Mouse (Mus musculus): ENCODE measurements at regions not wholly inside any gene's neighbourhood (a gene's known extent, or its start where the extent isn't known, plus 50 kb on each side); places are given as distances from the start of the nearest gene placed in this dataset.

- Histone ChIP-seq H3K9ac (ENCODE audit: insufficient read depth, low read depth, low read length, poor library complexity, severe bottlenecking) (no peak overlapping the region), H3K27ac (ENCODE audit: insufficient read depth, low read depth, low read length, poor library complexity, severe bottlenecking) (no peak overlapping the region), H3K36me3 (ENCODE audit: control insufficient read depth, insufficient read depth, low read length, poor library complexity, severe bottlenecking) (no peaks in the 10 kb centered on the region), H3K4me3 (ENCODE audit: insufficient read depth in 1 of 2, low read depth in 1 of 2, low read length in 2 of 2, poor library complexity in 1 of 2, severe bottlenecking in 1 of 2) (no peak overlapping the region), H3K4me1 (ENCODE audit: control insufficient read depth in 2 of 2, insufficient read depth in 2 of 2, low read length in 2 of 2, poor library complexity in 1 of 2) (peaks cover 0 to 18% of the 10 kb centered on the region in 2 experiments; a peak in 2 of 4 replicates), H3K9me3 (ENCODE audit: control insufficient read depth, insufficient read depth, low read depth, low read length) (no peaks in the 10 kb centered on the region)
- no peak for DNase-seq (ENCODE audit: low read depth, low spot score)
- in situ Hi-C loops (cut with MboI; ENCODE audit: low sequenced_read_pairs in 2 of 2, unreplicated experiment in 2 of 2): no loop called here
- TF ChIP-seq HCFC1 (IDR thresholded peaks at IDR 0.05; ENCODE audit: borderline replicate concordance, insufficient read depth, low read length) (no peak), MAFK (IDR thresholded peaks at IDR 0.05; ENCODE audit: insufficient read depth, low read depth, low read length) (no peak), ZC3H11A (IDR thresholded peaks at IDR 0.05; ENCODE audit: borderline replicate concordance, low read depth, low read length) (no peak), ZNF384 (IDR thresholded peaks at IDR 0.05; ENCODE audit: low read depth, low read length) (no peak), CHD2 (IDR thresholded peaks at IDR 0.05; ENCODE audit: low read depth, low read length) (no peak)
Measured at GRCm38 (mm10) chr5:111635092-111635491, 98.6 kb upstream of the Gm26897 start.

GRCm38 (mm10) chr5:111636969-111637368, 96.8 kb upstream of the Gm26897 start:
- no peaks in the 10 kb centered on the region for H3K36me3 ChIP-seq (ENCODE audit: control insufficient read depth, insufficient read depth, low read length, poor library complexity, severe bottlenecking)
- no peak overlapping the region for H3K9ac ChIP-seq (ENCODE audit: insufficient read depth, low read depth, low read length, poor library complexity, severe bottlenecking)
- no peaks in the 10 kb centered on the region for H3K9me3 ChIP-seq (ENCODE audit: control insufficient read depth, insufficient read depth, low read depth, low read length)
- DNase-seq (ENCODE audit: low read depth, low spot score): no peak
- TF ChIP-seq ZNF384 (IDR thresholded peaks at IDR 0.05; ENCODE audit: low read depth, low read length) (no peak), CHD2 (IDR thresholded peaks at IDR 0.05; ENCODE audit: low read depth, low read length) (no peak)
- H3K27ac ChIP-seq (ENCODE audit: insufficient read depth, low read depth, low read length, poor library complexity, severe bottlenecking): no peak overlapping the region
- H3K4me1 ChIP-seq (ENCODE audit: control insufficient read depth in 2 of 2, insufficient read depth in 2 of 2, low read length in 2 of 2, poor library complexity in 1 of 2): peaks cover 0 to 8% of the 10 kb centered on the region in 2 experiments; a peak in 1 of 4 replicates
- in situ Hi-C loops (cut with MboI; ENCODE audit: low sequenced_read_pairs in 2 of 2, unreplicated experiment in 2 of 2): no loop called here
- no peak overlapping the region for H3K4me3 ChIP-seq (ENCODE audit: insufficient read depth in 1 of 2, low read depth in 1 of 2, low read length in 2 of 2, poor library complexity in 1 of 2, severe bottlenecking in 1 of 2)

GRCm38 (mm10) chr5:111638306-111638705, 95.4 kb upstream of the Gm26897 start:
- Histone ChIP-seq H3K27ac (ENCODE audit: insufficient read depth, low read depth, low read length, poor library complexity, severe bottlenecking) (no peak overlapping the region), H3K36me3 (ENCODE audit: control insufficient read depth, insufficient read depth, low read length, poor library complexity, severe bottlenecking) (no peaks in the 10 kb centered on the region), H3K4me3 (ENCODE audit: insufficient read depth in 1 of 2, low read depth in 1 of 2, low read length in 2 of 2, poor library complexity in 1 of 2, severe bottlenecking in 1 of 2) (no peak overlapping the region), H3K4me1 (ENCODE audit: control insufficient read depth in 2 of 2, insufficient read depth in 2 of 2, low read length in 2 of 2, poor library complexity in 1 of 2) (peaks cover 0 to 2% of the 10 kb centered on the region in 2 experiments; a peak in 1 of 4 replicates), H3K9ac (ENCODE audit: insufficient read depth, low read depth, low read length, poor library complexity, severe bottlenecking) (no peak overlapping the region), H3K9me3 (ENCODE audit: control insufficient read depth, insufficient read depth, low read depth, low read length) (no peaks in the 10 kb centered on the region)
- in situ Hi-C loops (cut with MboI; ENCODE audit: low sequenced_read_pairs in 2 of 2, unreplicated experiment in 2 of 2): no loop called here
- TF ChIP-seq CHD2 (IDR thresholded peaks at IDR 0.05; ENCODE audit: low read depth, low read length) (no peak), ZC3H11A (IDR thresholded peaks at IDR 0.05; ENCODE audit: borderline replicate concordance, low read depth, low read length) (no peak), HCFC1 (IDR thresholded peaks at IDR 0.05; ENCODE audit: borderline replicate concordance, insufficient read depth, low read length) (no peak)
- no peak for DNase-seq (ENCODE audit: low read depth, low spot score)

- Histone ChIP-seq H3K9ac (ENCODE audit: insufficient read depth, low read depth, low read length, poor library complexity, severe bottlenecking) (no peak overlapping the region), H3K4me3 (ENCODE audit: insufficient read depth in 1 of 2, low read depth in 1 of 2, low read length in 2 of 2, poor library complexity in 1 of 2, severe bottlenecking in 1 of 2) (peak overlapping the region in 1 of 2 experiments; percentile 8; a peak in 1 of 4 replicates), H3K27ac (ENCODE audit: insufficient read depth, low read depth, low read length, poor library complexity, severe bottlenecking) (no peak overlapping the region), H3K36me3 (ENCODE audit: control insufficient read depth, insufficient read depth, low read length, poor library complexity, severe bottlenecking) (no peaks in the 10 kb centered on the region), H3K4me1 (ENCODE audit: control insufficient read depth in 2 of 2, insufficient read depth in 2 of 2, low read length in 2 of 2, poor library complexity in 1 of 2) (peaks cover 0 to 2% of the 10 kb centered on the region in 2 experiments; a peak in 1 of 4 replicates), H3K9me3 (ENCODE audit: control insufficient read depth, insufficient read depth, low read depth, low read length) (no peaks in the 10 kb centered on the region)
- no peak for DNase-seq (ENCODE audit: low read depth, low spot score)
- in situ Hi-C loops (cut with MboI; ENCODE audit: low sequenced_read_pairs in 2 of 2, unreplicated experiment in 2 of 2): no loop called here
- TF ChIP-seq CHD2 (IDR thresholded peaks at IDR 0.05; ENCODE audit: low read depth, low read length) (no peak), HCFC1 (IDR thresholded peaks at IDR 0.05; ENCODE audit: borderline replicate concordance, insufficient read depth, low read length) (no peak), ZC3H11A (IDR thresholded peaks at IDR 0.05; ENCODE audit: borderline replicate concordance, low read depth, low read length) (no peak), MAFK (IDR thresholded peaks at IDR 0.05; ENCODE audit: insufficient read depth, low read depth, low read length) (no peak), ZNF384 (IDR thresholded peaks at IDR 0.05; ENCODE audit: low read depth, low read length) (no peak)
Measured at GRCm38 (mm10) chr5:111639476-111640287, 94.0 kb upstream of the Gm26897 start.

Data from ES-E14 (cell line).